Mouse (Mus musculus): ENCODE measurements around the gene Gm10961. TPM values are rescaled to one million over a fixed set of nuclear protein-coding genes. Genes with fewer than 3 reads are reported as not detected.
"Not testable (repeated sequence)": the region's sequence is repeated elsewhere in the genome, so short reads cannot be mapped to it uniquely, and the experiment has no call there.

The Gm10961 gene
- polyA plus RNA-seq, 1 experiment = not detected

DNA sequence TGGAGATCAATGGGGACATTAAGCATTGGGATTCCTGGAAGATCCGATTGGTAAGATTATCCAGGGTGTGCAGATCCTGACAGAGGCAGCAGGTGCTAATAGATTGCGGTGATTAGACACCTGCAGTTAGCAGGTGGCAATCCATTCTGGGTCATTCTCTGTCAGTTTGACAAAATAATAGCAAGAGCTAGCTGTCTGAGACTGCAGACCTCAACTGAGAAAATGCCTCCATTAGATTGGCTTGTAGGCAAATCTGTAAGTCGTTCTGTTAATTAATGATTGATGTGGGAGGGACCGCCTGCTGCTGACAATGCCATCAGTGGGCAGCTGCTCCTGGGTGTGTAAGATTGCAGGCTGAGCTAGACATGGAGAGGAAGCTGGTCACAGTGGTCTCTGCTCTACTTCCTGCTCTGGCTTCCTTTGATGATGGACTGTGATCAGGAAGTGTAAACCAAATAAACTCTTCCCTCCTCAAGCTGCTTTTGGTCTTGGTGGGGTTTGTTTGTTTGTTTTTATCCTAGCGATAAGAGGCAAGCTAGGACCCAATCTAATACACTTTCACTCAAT, 6.6 kb downstream of the Gm10961 start:
- no peak overlapping the region for H3ac ChIP-seq (ENCODE audit: control insufficient read depth, insufficient read length)
- TF ChIP-seq CEBPB (IDR thresholded peaks at IDR 0.05; ENCODE audit: insufficient read depth, poor library complexity, severe bottlenecking) = no peak
- TF ChIP-seq TCF12 (IDR thresholded peaks at IDR 0.05; ENCODE audit: insufficient read depth, poor library complexity, severe bottlenecking) = no peak
- no peak for TF ChIP-seq REST (IDR thresholded peaks at IDR 0.05; ENCODE audit: insufficient read depth, insufficient read length)
- no peak for TF ChIP-seq SRF (IDR thresholded peaks at IDR 0.05; ENCODE audit: control insufficient read depth, insufficient read length, low read depth)
- TF ChIP-seq POLR2AphosphoS2 (IDR thresholded peaks at IDR 0.05; ENCODE audit: insufficient read length, low read depth) = no peak
- TF ChIP-seq USF1 (IDR thresholded peaks at IDR 0.05; ENCODE audit: low read depth) = no peak
- no peak for TF ChIP-seq MAX (IDR thresholded peaks at IDR 0.05; ENCODE audit: low read depth)
- no peak for TF ChIP-seq POLR2A (IDR thresholded peaks at IDR 0.05; ENCODE audit: insufficient read length, low read depth)
- TF ChIP-seq MYOG (IDR thresholded peaks at IDR 0.05; ENCODE audit: control insufficient read depth in 1 of 3, insufficient read depth in 1 of 3, insufficient read length in 2 of 3, low read depth in 2 of 3) = no peak
- TF ChIP-seq MYOD1 (IDR thresholded peaks at IDR 0.05; ENCODE audit: control insufficient read depth in 1 of 3, insufficient read length in 2 of 3, low read depth in 2 of 3) = no peak
- H3K4me3 ChIP-seq = no peak overlapping the region
- H3K4me2 ChIP-seq (ENCODE audit: low read depth) = no peak overlapping the region
- H3K79me2 ChIP-seq (ENCODE audit: control insufficient read depth, insufficient read depth) = no peaks in the 10 kb centered on the region
- no peaks in the 10 kb centered on the region for H3K36me3 ChIP-seq (ENCODE audit: control insufficient read depth, insufficient read depth)
- peaks cover 14% of the 10 kb centered on the region for H3K27me3 ChIP-seq (ENCODE audit: control insufficient read depth, insufficient read depth, insufficient read length)

DNA sequence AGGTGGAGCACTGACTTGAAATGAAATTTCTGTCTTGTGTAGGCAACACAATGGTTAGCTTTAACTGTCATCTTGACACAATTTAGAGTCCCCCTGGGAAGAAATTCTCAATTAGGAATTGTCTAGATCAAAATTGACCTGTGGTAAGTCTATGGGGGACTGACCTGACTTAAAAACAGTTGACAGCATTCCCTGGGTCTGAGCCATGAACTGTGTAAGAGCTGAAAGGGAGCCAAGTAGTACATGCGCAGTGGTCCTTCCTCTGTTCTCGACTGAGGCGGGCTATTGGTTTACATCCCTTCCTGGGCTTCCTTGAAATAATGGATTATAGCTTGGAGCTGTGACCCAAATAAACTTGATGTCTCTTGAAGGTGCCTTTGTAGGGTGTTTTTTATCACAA, 15.8 kb downstream of the Gm10961 start:
- no peaks in the 10 kb centered on the region for H3K79me2 ChIP-seq (ENCODE audit: control insufficient read depth, insufficient read depth)
- TF ChIP-seq CEBPB (IDR thresholded peaks at IDR 0.05; ENCODE audit: insufficient read depth, poor library complexity, severe bottlenecking) (no peak), E2F4 (IDR thresholded peaks at IDR 0.05; ENCODE audit: insufficient read depth) (no peak), MYOG (IDR thresholded peaks at IDR 0.05; ENCODE audit: control insufficient read depth in 1 of 3, insufficient read depth in 1 of 3, insufficient read length in 2 of 3, low read depth in 2 of 3) (no peak)
- H3K4me3 ChIP-seq = no peak overlapping the region
- H3K36me3 ChIP-seq (ENCODE audit: control insufficient read depth, insufficient read depth) = no peaks in the 10 kb centered on the region
- H3ac ChIP-seq (ENCODE audit: control insufficient read depth, insufficient read length) = no peak overlapping the region
- H3K4me2 ChIP-seq (ENCODE audit: low read depth) = no peak overlapping the region
- H3K27me3 ChIP-seq (ENCODE audit: control insufficient read depth, insufficient read depth, insufficient read length) = no peaks in the 10 kb centered on the region

DNA sequence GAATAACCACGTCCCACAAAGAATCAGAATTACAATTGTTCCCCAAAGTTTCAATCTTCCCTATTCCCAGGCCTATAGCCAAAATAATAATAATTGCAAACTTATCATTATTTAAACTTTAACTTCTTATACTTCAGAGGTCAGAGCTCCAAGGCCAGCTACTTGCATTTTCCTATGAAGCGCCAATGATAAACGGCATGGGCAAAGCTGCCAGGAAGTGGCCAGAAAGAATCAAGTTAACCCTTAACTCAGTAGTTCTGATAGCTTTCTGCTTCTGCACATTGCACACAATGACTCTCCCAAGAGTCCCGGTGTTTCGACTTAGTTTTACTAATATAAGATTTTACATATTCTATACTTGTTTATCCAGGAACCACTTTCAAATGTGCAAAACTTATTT, 19.2 kb downstream of the Gm10961 start:
- not testable (repeated sequence) for H3K4me3 ChIP-seq; H3K79me2 ChIP-seq (ENCODE audit: control insufficient read depth, insufficient read depth); H3ac ChIP-seq (ENCODE audit: control insufficient read depth, insufficient read length); H3K27me3 ChIP-seq (ENCODE audit: control insufficient read depth, insufficient read depth, insufficient read length); H3K36me3 ChIP-seq (ENCODE audit: control insufficient read depth, insufficient read depth); H3K4me2 ChIP-seq (ENCODE audit: low read depth)

DNA sequence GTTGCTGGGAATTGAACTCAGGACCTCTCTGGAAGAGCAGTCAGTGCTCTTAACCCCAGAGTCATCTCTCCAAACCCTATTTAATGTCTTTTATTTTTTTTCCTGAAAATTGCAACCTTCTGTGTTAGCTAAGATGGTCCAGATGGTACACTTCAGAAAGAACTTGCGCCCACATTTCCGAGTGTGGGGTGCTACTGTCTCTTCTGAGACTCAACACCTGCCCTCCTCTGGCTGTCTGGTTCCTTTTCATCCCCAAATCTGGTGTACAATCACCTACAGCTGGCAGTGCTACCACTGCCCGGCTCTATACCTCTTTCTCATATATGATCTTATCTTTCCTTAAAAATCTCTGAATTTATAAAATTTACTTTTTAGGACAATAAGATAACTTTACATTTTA, 21.8 kb downstream of the Gm10961 start:
- Histone ChIP-seq H3K4me3 (no peak overlapping the region), H3ac (ENCODE audit: control insufficient read depth, insufficient read length) (no peak overlapping the region), H3K4me2 (ENCODE audit: low read depth) (no peak overlapping the region), H3K27me3 (ENCODE audit: control insufficient read depth, insufficient read depth, insufficient read length) (no peaks in the 10 kb centered on the region), H3K36me3 (ENCODE audit: control insufficient read depth, insufficient read depth) (no peaks in the 10 kb centered on the region), H3K79me2 (ENCODE audit: control insufficient read depth, insufficient read depth) (no peaks in the 10 kb centered on the region)
- TF ChIP-seq TCF3 (IDR thresholded peaks at IDR 0.05; ENCODE audit: insufficient read length, low read depth) (no peak), POLR2A (IDR thresholded peaks at IDR 0.05; ENCODE audit: insufficient read length, low read depth) (no peak), E2F4 (IDR thresholded peaks at IDR 0.05; ENCODE audit: insufficient read depth) (no peak), MYOG (IDR thresholded peaks at IDR 0.05; ENCODE audit: control insufficient read depth in 1 of 3, insufficient read depth in 1 of 3, insufficient read length in 2 of 3, low read depth in 2 of 3) (no peak), MYOD1 (IDR thresholded peaks at IDR 0.05; ENCODE audit: control insufficient read depth in 1 of 3, insufficient read length in 2 of 3, low read depth in 2 of 3) (no peak), SRF (IDR thresholded peaks at IDR 0.05; ENCODE audit: control insufficient read depth, insufficient read length, low read depth) (no peak), TCF12 (IDR thresholded peaks at IDR 0.05; ENCODE audit: insufficient read depth, poor library complexity, severe bottlenecking) (no peak), CEBPB (IDR thresholded peaks at IDR 0.05; ENCODE audit: insufficient read depth, poor library complexity, severe bottlenecking) (no peak), POLR2AphosphoS2 (IDR thresholded peaks at IDR 0.05; ENCODE audit: insufficient read length, low read depth) (no peak), REST (IDR thresholded peaks at IDR 0.05; ENCODE audit: insufficient read depth, insufficient read length) (no peak), USF1 (IDR thresholded peaks at IDR 0.05; ENCODE audit: low read depth) (no peak), MAX (IDR thresholded peaks at IDR 0.05; ENCODE audit: low read depth) (no peak)

DNA sequence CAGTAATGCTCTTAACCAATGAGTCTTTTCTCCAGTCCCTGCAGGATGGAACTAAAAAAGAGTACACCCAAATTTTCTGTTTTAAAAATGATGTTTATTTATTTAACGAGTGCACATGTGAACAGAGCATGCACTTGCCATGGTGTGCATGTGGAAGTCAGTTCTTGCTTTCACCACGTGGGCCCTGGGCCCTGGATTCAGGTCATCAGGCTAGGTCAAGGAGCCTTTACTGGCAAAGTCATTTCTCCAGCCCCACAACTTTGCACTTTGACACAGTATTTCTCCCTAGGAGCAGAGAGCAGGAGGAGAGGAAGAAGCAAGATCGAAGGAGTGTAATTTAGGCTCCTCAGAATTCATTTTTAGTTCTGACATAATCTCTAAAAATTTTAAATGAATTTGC, 23.7 kb downstream of the Gm10961 start:
- H3K36me3 ChIP-seq (ENCODE audit: control insufficient read depth, insufficient read depth) = peaks cover 10% of the 10 kb centered on the region
- no peak overlapping the region for H3ac ChIP-seq (ENCODE audit: control insufficient read depth, insufficient read length)
- no peak overlapping the region for H3K4me2 ChIP-seq (ENCODE audit: low read depth)
- TF ChIP-seq POLR2AphosphoS2 (IDR thresholded peaks at IDR 0.05; ENCODE audit: insufficient read length, low read depth) (no peak), SRF (IDR thresholded peaks at IDR 0.05; ENCODE audit: control insufficient read depth, insufficient read length, low read depth) (no peak), TCF3 (IDR thresholded peaks at IDR 0.05; ENCODE audit: insufficient read length, low read depth) (no peak), TCF12 (IDR thresholded peaks at IDR 0.05; ENCODE audit: insufficient read depth, poor library complexity, severe bottlenecking) (no peak), REST (IDR thresholded peaks at IDR 0.05; ENCODE audit: insufficient read depth, insufficient read length) (no peak), MYOG (IDR thresholded peaks at IDR 0.05; ENCODE audit: control insufficient read depth in 1 of 3, insufficient read depth in 1 of 3, insufficient read length in 2 of 3, low read depth in 2 of 3) (no peak), CEBPB (IDR thresholded peaks at IDR 0.05; ENCODE audit: insufficient read depth, poor library complexity, severe bottlenecking) (no peak), MYOD1 (IDR thresholded peaks at IDR 0.05; ENCODE audit: control insufficient read depth in 1 of 3, insufficient read length in 2 of 3, low read depth in 2 of 3) (no peak), E2F4 (IDR thresholded peaks at IDR 0.05; ENCODE audit: insufficient read depth) (no peak), MAX (IDR thresholded peaks at IDR 0.05; ENCODE audit: low read depth) (no peak), USF1 (IDR thresholded peaks at IDR 0.05; ENCODE audit: low read depth) (no peak), POLR2A (IDR thresholded peaks at IDR 0.05; ENCODE audit: insufficient read length, low read depth) (no peak)
- H3K27me3 ChIP-seq (ENCODE audit: control insufficient read depth, insufficient read depth, insufficient read length) = no peaks in the 10 kb centered on the region
- no peaks in the 10 kb centered on the region for H3K79me2 ChIP-seq (ENCODE audit: control insufficient read depth, insufficient read depth)
- no peak overlapping the region for H3K4me3 ChIP-seq

Measured in myocyte (in vitro differentiated cells).